Mouse (Mus musculus): ENCODE results near the gene Cpox. TPM values are rescaled to one million over a fixed set of nuclear protein-coding genes. Genes with fewer than 3 reads are reported as not detected.
"Not testable (repeated sequence)": the region's sequence is repeated elsewhere in the genome, so short reads cannot be mapped to it uniquely, and the experiment has no call there.

The Cpox gene
- total RNA-seq, 2 experiments from 2014 or later = 410 to 412 TPM

GRCm38 (mm10) chr16:58666681-58667080, 3.4 kb upstream of the Cpox start:
- ATAC-seq (replicated peaks; ENCODE audit: low FRiP score, poor library complexity, severe bottlenecking) = not testable (repeated sequence)

- no peak for ATAC-seq (replicated peaks; ENCODE audit: low FRiP score, poor library complexity, severe bottlenecking)
Measured at GRCm38 (mm10) chr16:58668586-58668985, 1.5 kb upstream of the Cpox start.

GRCm38 (mm10) chr16:58669264-58669663, 828 bp upstream of the Cpox start:
- peak; percentile 45 for ATAC-seq (replicated peaks; ENCODE audit: low FRiP score, poor library complexity, severe bottlenecking)

GRCm38 (mm10) chr16:58670643-58671042, 551 bp downstream of the Cpox start:
- ATAC-seq (replicated peaks; ENCODE audit: low FRiP score, poor library complexity, severe bottlenecking) = no peak

GRCm38 (mm10) chr16:58671212-58671985, 1.3 kb downstream of the Cpox start:
- ATAC-seq (replicated peaks; ENCODE audit: low FRiP score, poor library complexity, severe bottlenecking) = 0 out of 2 replicates have a peak, but pooled peaks have one; percentile 23

- ATAC-seq (replicated peaks; ENCODE audit: low FRiP score, poor library complexity, severe bottlenecking) = no peak
Measured at GRCm38 (mm10) chr16:58672396-58672795, 2.3 kb downstream of the Cpox start.

- no peak for ATAC-seq (replicated peaks; ENCODE audit: low FRiP score, poor library complexity, severe bottlenecking)
Measured at GRCm38 (mm10) chr16:58673811-58674410, 3.8 kb downstream of the Cpox start.

GRCm38 (mm10) chr16:58675256-58675655, 5.2 kb downstream of the Cpox start:
- ATAC-seq (replicated peaks; ENCODE audit: low FRiP score, poor library complexity, severe bottlenecking) = no peak

GRCm38 (mm10) chr16:58676156-58676555, 6.1 kb downstream of the Cpox start:
- ATAC-seq (replicated peaks; ENCODE audit: low FRiP score, poor library complexity, severe bottlenecking) = no peak

- ATAC-seq (replicated peaks; ENCODE audit: low FRiP score, poor library complexity, severe bottlenecking) = no peak
Measured at GRCm38 (mm10) chr16:58676633-58677032, 6.5 kb downstream of the Cpox start.

GRCm38 (mm10) chr16:58677491-58677890, 7.4 kb downstream of the Cpox start:
- no peak for ATAC-seq (replicated peaks; ENCODE audit: low FRiP score, poor library complexity, severe bottlenecking)

GRCm38 (mm10) chr16:58678660-58679059, 8.6 kb downstream of the Cpox start:
- no peak; the same call in 1 of the 2 replicates for ATAC-seq (replicated peaks; ENCODE audit: low FRiP score, poor library complexity, severe bottlenecking)

- ATAC-seq (replicated peaks; ENCODE audit: low FRiP score, poor library complexity, severe bottlenecking) = no peak
Measured at GRCm38 (mm10) chr16:58682046-58682445, 12.0 kb downstream of the Cpox start.

GRCm38 (mm10) chr16:58682870-58683269, 12.8 kb downstream of the Cpox start:
- no peak for ATAC-seq (replicated peaks; ENCODE audit: low FRiP score, poor library complexity, severe bottlenecking)

GRCm38 (mm10) chr16:58683911-58684310, 13.8 kb downstream of the Cpox start:
- ATAC-seq (replicated peaks; ENCODE audit: low FRiP score, poor library complexity, severe bottlenecking) = no peak

- no peak for ATAC-seq (replicated peaks; ENCODE audit: low FRiP score, poor library complexity, severe bottlenecking)
Measured at GRCm38 (mm10) chr16:58684537-58684936, 14.4 kb downstream of the Cpox start.

- peak; percentile 63; the same call in 1 of the 2 replicates for ATAC-seq (replicated peaks; ENCODE audit: low FRiP score, poor library complexity, severe bottlenecking)
Measured at GRCm38 (mm10) chr16:58685548-58686537, 15.8 kb downstream of the Cpox start.

GRCm38 (mm10) chr16:58688534-58688933, 18.4 kb downstream of the Cpox start:
- no peak for ATAC-seq (replicated peaks; ENCODE audit: low FRiP score, poor library complexity, severe bottlenecking)

GRCm38 (mm10) chr16:58689555-58690169, 19.6 kb downstream of the Cpox start:
- ATAC-seq (replicated peaks; ENCODE audit: low FRiP score, poor library complexity, severe bottlenecking) = no peak

GRCm38 (mm10) chr16:58690322-58690732, 20.2 kb downstream of the Cpox start:
- ATAC-seq (replicated peaks; ENCODE audit: low FRiP score, poor library complexity, severe bottlenecking) = no peak

Data from erythroblast, adult 5-6 weeks (primary cell).